Mouse (Mus musculus): ENCODE measurements around the gene Llgl1. TPM values are rescaled to one million over a fixed set of nuclear protein-coding genes. Genes with fewer than 3 reads are reported as not detected.

Gene Llgl1
- total and polyA plus RNA-seq, 3 experiments, result 11.1 to 23.5 (median 11.1) TPM

- H3K36me3 ChIP-seq (ENCODE audit: control insufficient read depth, insufficient read depth, low read length), result no peaks in the 10 kb centered on the region
- no peak for TF ChIP-seq POLR2A (IDR thresholded peaks at IDR 0.05; ENCODE audit: insufficient read depth, low read depth, low read length)
- TF ChIP-seq CTCF (IDR thresholded peaks at IDR 0.05), result no peak
- TF ChIP-seq EP300 (IDR thresholded peaks at IDR 0.05; ENCODE audit: insufficient read depth, low read depth, low read length), result no peak
- H3K27me3 ChIP-seq (ENCODE audit: control insufficient read depth, insufficient read depth, low read length), result no peaks in the 10 kb centered on the region
- 0 out of 2 replicates have a peak, but pooled peaks cover 1% of the 10 kb centered on the region for H3K79me2 ChIP-seq (replicated peaks; ENCODE audit: control insufficient read depth, insufficient read depth, low read length)
- WGBS, result 70% methylated on average over 3 of the region's 4 CpGs
- H3K27ac ChIP-seq, result no peak overlapping the region
- intact Hi-C loops (cut with DNase I), result no loop called here
- H3K4me3 ChIP-seq, result no peak overlapping the region
- H3K4me1 ChIP-seq (ENCODE audit: control insufficient read depth, insufficient read depth, low read length), result peaks cover 4% of the 10 kb centered on the region
- DNase-seq, result peak; percentile 6 to 17
- no peak overlapping the region for H3K9ac ChIP-seq (ENCODE audit: low read depth, low read length)
These were observed 2.1 kb downstream of the Llgl1 start for GRCm38 (mm10) chr11:60701611-60702010.

GRCm38 (mm10) chr11:60703131-60703530 is 3.6 kb downstream of the Llgl1 start:
- Histone ChIP-seq H3K4me1 (ENCODE audit: control insufficient read depth, insufficient read depth, low read length) (peaks cover 14% of the 10 kb centered on the region), H3K4me3 (no peak overlapping the region), H3K9ac (ENCODE audit: low read depth, low read length) (no peak overlapping the region), H3K27ac (no peak overlapping the region), H3K79me2 (replicated peaks; ENCODE audit: control insufficient read depth, insufficient read depth, low read length) (0 out of 2 replicates have a peak, but pooled peaks cover 1% of the 10 kb centered on the region), H3K27me3 (ENCODE audit: control insufficient read depth, insufficient read depth, low read length) (no peaks in the 10 kb centered on the region), H3K36me3 (ENCODE audit: control insufficient read depth, insufficient read depth, low read length) (peaks cover 5% of the 10 kb centered on the region; the same call in 1 of the 2 replicates)
- peak; percentile 58 to 65 for DNase-seq
- peak; percentile 66 for TF ChIP-seq CTCF (IDR thresholded peaks at IDR 0.05)
- no peak for TF ChIP-seq EP300 (IDR thresholded peaks at IDR 0.05; ENCODE audit: insufficient read depth, low read depth, low read length)
- no peak for TF ChIP-seq POLR2A (IDR thresholded peaks at IDR 0.05; ENCODE audit: insufficient read depth, low read depth, low read length)
- intact Hi-C loops (cut with DNase I), result no loop called here
- WGBS, result 40% methylated on average over 4 of the region's 4 CpGs

- Histone ChIP-seq H3K9ac (ENCODE audit: low read depth, low read length) (no peak overlapping the region), H3K36me3 (ENCODE audit: control insufficient read depth, insufficient read depth, low read length) (peaks cover 5% of the 10 kb centered on the region; the same call in 1 of the 2 replicates), H3K4me3 (no peak overlapping the region), H3K79me2 (replicated peaks; ENCODE audit: control insufficient read depth, insufficient read depth, low read length) (0 out of 2 replicates have a peak, but pooled peaks cover 1% of the 10 kb centered on the region), H3K27me3 (ENCODE audit: control insufficient read depth, insufficient read depth, low read length) (no peaks in the 10 kb centered on the region), H3K4me1 (ENCODE audit: control insufficient read depth, insufficient read depth, low read length) (peaks cover 11% of the 10 kb centered on the region), H3K27ac (no peak overlapping the region)
- TF ChIP-seq CTCF (IDR thresholded peaks at IDR 0.05), result no peak
- DNase-seq, result peak; percentile 2 to 17
- intact Hi-C loops (cut with DNase I), result no loop called here
- 93% methylated on average over 19 of the region's 19 CpGs for WGBS
These were observed 4.7 kb downstream of the Llgl1 start for GRCm38 (mm10) chr11:60704023-60704880.

- Histone ChIP-seq H3K4me3 (no peak overlapping the region), H3K79me2 (replicated peaks; ENCODE audit: control insufficient read depth, insufficient read depth, low read length) (0 out of 2 replicates have a peak, but pooled peaks cover 1% of the 10 kb centered on the region), H3K4me1 (ENCODE audit: control insufficient read depth, insufficient read depth, low read length) (peaks cover 11% of the 10 kb centered on the region), H3K36me3 (ENCODE audit: control insufficient read depth, insufficient read depth, low read length) (peaks cover 5% of the 10 kb centered on the region; the same call in 1 of the 2 replicates), H3K27me3 (ENCODE audit: control insufficient read depth, insufficient read depth, low read length) (no peaks in the 10 kb centered on the region), H3K27ac (no peak overlapping the region), H3K9ac (ENCODE audit: low read depth, low read length) (no peak overlapping the region)
- 95% methylated on average over 3 of the region's 3 CpGs for WGBS
- intact Hi-C loops (cut with DNase I), result no loop called here
- no peak for DNase-seq
- TF ChIP-seq EP300 (IDR thresholded peaks at IDR 0.05; ENCODE audit: insufficient read depth, low read depth, low read length), result no peak
- TF ChIP-seq CTCF (IDR thresholded peaks at IDR 0.05), result no peak
- no peak for TF ChIP-seq POLR2A (IDR thresholded peaks at IDR 0.05; ENCODE audit: insufficient read depth, low read depth, low read length)
These were observed 5.7 kb downstream of the Llgl1 start for GRCm38 (mm10) chr11:60705255-60705654.

GRCm38 (mm10) chr11:60706076-60706475 is 6.6 kb downstream of the Llgl1 start:
- 95% methylated on average over 7 of the region's 7 CpGs for WGBS
- no peaks in the 10 kb centered on the region for H3K27me3 ChIP-seq (ENCODE audit: control insufficient read depth, insufficient read depth, low read length)
- no peak overlapping the region for H3K9ac ChIP-seq (ENCODE audit: low read depth, low read length)
- DNase-seq, result peak in 1 of 2 experiments; percentile 14
- peaks cover 5% of the 10 kb centered on the region; the same call in 1 of the 2 replicates for H3K36me3 ChIP-seq (ENCODE audit: control insufficient read depth, insufficient read depth, low read length)
- intact Hi-C loops (cut with DNase I), result no loop called here
- 0 out of 2 replicates have a peak, but pooled peaks cover 1% of the 10 kb centered on the region for H3K79me2 ChIP-seq (replicated peaks; ENCODE audit: control insufficient read depth, insufficient read depth, low read length)
- no peak for TF ChIP-seq CTCF (IDR thresholded peaks at IDR 0.05)
- TF ChIP-seq EP300 (IDR thresholded peaks at IDR 0.05; ENCODE audit: insufficient read depth, low read depth, low read length), result no peak
- no peak for TF ChIP-seq POLR2A (IDR thresholded peaks at IDR 0.05; ENCODE audit: insufficient read depth, low read depth, low read length)
- H3K27ac ChIP-seq, result no peak overlapping the region
- H3K4me1 ChIP-seq (ENCODE audit: control insufficient read depth, insufficient read depth, low read length), result peaks cover 11% of the 10 kb centered on the region
- no peak overlapping the region for H3K4me3 ChIP-seq
